Mouse (Mus musculus) cerebellum, adult 2 months (tissue): ENCODE data around the gene Rnf41.
A peak's percentile ranks its signal among the peaks of the same experiment; 100 is the strongest.

Source experiments
- CTCF ChIP-seq: fragments of 200-500 bp; IDR thresholded peaks from 2 replicates; pipeline ENCODE4 v1.5.1; 2011; ENCODE audit warnings: low read depth, mild to moderate bottlenecking, control low read depth, low read length, moderate library complexity, borderline replicate concordance; ENCODE audit not compliant: insufficient read depth
- POLR2A ChIP-seq: fragments of 200-500 bp; IDR thresholded peaks from 2 replicates; pipeline ENCODE4 v1.6.1; 2011; ENCODE audit warnings: low read length, control low read depth, borderline replicate concordance; ENCODE audit not compliant: insufficient read depth

DNA sequence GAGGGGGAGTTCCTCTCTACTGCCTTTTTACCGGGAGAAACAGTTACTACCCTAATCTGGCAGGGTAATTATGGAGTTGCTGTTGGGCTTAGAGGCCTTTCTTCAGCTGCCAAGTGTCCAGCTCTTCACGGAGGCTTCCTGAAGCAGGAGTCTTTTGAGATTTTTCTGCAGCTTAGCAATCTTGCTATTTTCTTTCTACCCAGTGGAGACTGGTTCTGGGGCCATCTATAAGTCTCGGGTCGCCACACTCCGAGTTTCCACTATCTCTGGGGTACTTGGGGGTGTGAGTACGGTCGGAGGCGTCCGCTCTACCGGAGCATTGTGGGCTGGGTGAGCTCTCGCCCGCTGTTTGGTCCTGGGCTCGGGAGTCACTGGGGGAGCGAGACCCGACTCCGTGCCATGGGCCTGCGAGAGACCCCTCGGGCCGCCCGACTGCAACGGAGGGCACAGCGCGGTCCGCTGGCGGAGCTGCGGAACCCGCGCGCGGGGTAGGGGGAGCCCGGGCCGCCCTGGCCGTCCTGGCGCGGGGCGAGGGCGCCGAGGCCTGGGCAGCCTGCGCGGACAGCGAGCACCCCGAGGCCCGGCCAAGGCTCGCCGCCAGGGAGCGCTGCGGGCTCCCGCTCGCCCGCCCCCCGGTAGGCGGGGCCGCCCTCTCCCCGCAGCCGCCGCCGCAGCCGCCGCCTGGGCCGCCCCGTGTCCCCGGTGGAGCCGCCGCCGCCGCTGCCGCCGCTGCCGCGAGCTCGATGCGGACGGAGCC, 34.8 kb upstream of the Rnf41 start, which contains the start of gene Ankrd52:
- TF ChIP-seq CTCF (peak; percentile 42; the same call in 1 of the 2 replicates), POLR2A (peak; percentile 43; the same call in 1 of the 2 replicates)
